Mouse (Mus musculus) heart, adult 18-20 months (tissue): ENCODE data around the gene Tnip3. TPM values are rescaled to one million over a fixed set of nuclear protein-coding genes. Genes with fewer than 3 reads are reported as not detected.

ENCODE experiments used
- DNase-seq, 2 experiments: peaks; one replicate each; pipeline ENCODE4 v3.0.0; 2021 to 2022; ENCODE audit warnings: mixed read lengths in 1 of 2
- total RNA-seq, 2 experiments: library from RNA; stranded (reverse); gene quantifications; 2 replicates each; pipeline ENCODE4 v1.2.3; 2021

Tnip3 gene
- total RNA-seq, 2 experiments from 2014 or later, result 2.6 to 3.2 TPM

- DNase-seq, result peak; percentile 81 to 84
Observed at GRCm38 (mm10) chr6:65584870-65585332, 59.8 kb downstream of the Tnip3 start.

GRCm38 (mm10) chr6:65585333-65586053 lies 60.4 kb downstream of the Tnip3 start:
- DNase-seq, result no peak

GRCm38 (mm10) chr6:65588847-65589246 lies 63.7 kb downstream of the Tnip3 start:
- no peak for DNase-seq

- no peak for DNase-seq
Observed at GRCm38 (mm10) chr6:65590018-65590417, 64.9 kb downstream of the Tnip3 start.

GRCm38 (mm10) chr6:65594171-65594570 lies 69.1 kb downstream of the Tnip3 start:
- peak in 1 of 2 experiments; percentile 56 for DNase-seq

GRCm38 (mm10) chr6:65595371-65595770 lies 70.3 kb downstream of the Tnip3 start:
- DNase-seq, result no peak

- DNase-seq, result no peak
Observed at GRCm38 (mm10) chr6:65597056-65597818, 72.1 kb downstream of the Tnip3 start.

- no peak for DNase-seq
Observed at GRCm38 (mm10) chr6:65598522-65598921, 73.4 kb downstream of the Tnip3 start.

GRCm38 (mm10) chr6:65599865-65600739 lies 75.0 kb downstream of the Tnip3 start:
- no peak for DNase-seq

GRCm38 (mm10) chr6:65600887-65601286 lies 75.8 kb downstream of the Tnip3 start:
- DNase-seq, result no peak

- no peak for DNase-seq
Observed at GRCm38 (mm10) chr6:65605778-65606177, 80.7 kb downstream of the Tnip3 start.

- no peak for DNase-seq
Observed at GRCm38 (mm10) chr6:65606946-65607345, 81.8 kb downstream of the Tnip3 start.

- DNase-seq, result peak; percentile 44 to 63
Observed at GRCm38 (mm10) chr6:65611834-65612233, 86.7 kb downstream of the Tnip3 start.

GRCm38 (mm10) chr6:65613924-65614585 lies 88.9 kb downstream of the Tnip3 start:
- no peak for DNase-seq

- no peak for DNase-seq
Observed at GRCm38 (mm10) chr6:65615641-65616040, 90.5 kb downstream of the Tnip3 start.

GRCm38 (mm10) chr6:65621260-65621659 lies 96.1 kb downstream of the Tnip3 start:
- DNase-seq, result no peak

- no peak for DNase-seq
Observed at GRCm38 (mm10) chr6:65623016-65623715, 98.1 kb downstream of the Tnip3 start.

GRCm38 (mm10) chr6:65630578-65630977 lies 105.5 kb downstream of the Tnip3 start:
- DNase-seq, result no peak

- no peak for DNase-seq
Observed at GRCm38 (mm10) chr6:65632184-65632583, 107.1 kb downstream of the Tnip3 start.

- no peak for DNase-seq
Observed at GRCm38 (mm10) chr6:65642431-65642830, 117.3 kb downstream of the Tnip3 start.

GRCm38 (mm10) chr6:65644110-65644509 lies 119.0 kb downstream of the Tnip3 start:
- DNase-seq, result no peak
